Mouse (Mus musculus): ENCODE results near the gene Gm7942.
"Not testable (repeated sequence)": the region's sequence is repeated elsewhere in the genome, so short reads cannot be mapped to it uniquely, and the experiment has no call there.

The Gm7942 gene

GRCm38 (mm10) chr5:95106638-95107037 lies at the start of gene Gm7942:
Gene Gm7942, plus strand, starts transcription at chr5:95106938.
- CTCF ChIA-PET, POLR2A ChIA-PET: not testable (repeated sequence)

Data from embryonic stem cell, embryonic (primary cell).